Mouse (Mus musculus): ENCODE measurements around the gene Tmem18.
A peak's percentile ranks its signal among the peaks of the same experiment; 100 is the strongest.

The Tmem18 gene

GRCm38 (mm10) chr12:30584356-30584740, at the start of gene Tmem18:
TSS of gene Tmem18 (plus strand) at chr12:30584426.
- peak; percentile 67 to 79 for DNase-seq (ENCODE audit: low spot score in 2 of 2)

- DNase-seq (ENCODE audit: low spot score in 2 of 2) = no peak
Measured at GRCm38 (mm10) chr12:30557349-30557748, 26.9 kb upstream of the Tmem18 start.

GRCm38 (mm10) chr12:30561411-30561810, 22.8 kb upstream of the Tmem18 start:
- DNase-seq (ENCODE audit: low spot score in 2 of 2) = no peak

GRCm38 (mm10) chr12:30572075-30572474, 12.2 kb upstream of the Tmem18 start:
- DNase-seq (ENCODE audit: low spot score in 2 of 2) = no peak

- DNase-seq (ENCODE audit: low spot score in 2 of 2) = no peak
Measured at GRCm38 (mm10) chr12:30575952-30576351, 8.3 kb upstream of the Tmem18 start.

- DNase-seq (ENCODE audit: low spot score in 2 of 2) = peak in 1 of 2 experiments; percentile 54
Measured at GRCm38 (mm10) chr12:30578019-30578418, 6.2 kb upstream of the Tmem18 start.

- no peak for DNase-seq (ENCODE audit: low spot score in 2 of 2)
Measured at GRCm38 (mm10) chr12:30581277-30581676, 2.9 kb upstream of the Tmem18 start.

GRCm38 (mm10) chr12:30583586-30584355, 455 bp upstream of the Tmem18 start:
- peak in 1 of 2 experiments; percentile 16 for DNase-seq (ENCODE audit: low spot score in 2 of 2)

GRCm38 (mm10) chr12:30584863-30585262, 637 bp downstream of the Tmem18 start:
- DNase-seq (ENCODE audit: low spot score in 2 of 2) = no peak

- no peak for DNase-seq (ENCODE audit: low spot score in 2 of 2)
Measured at GRCm38 (mm10) chr12:30591832-30592231, 7.6 kb downstream of the Tmem18 start.

- peak in 1 of 2 experiments; percentile 36 for DNase-seq (ENCODE audit: low spot score in 2 of 2)
Measured at GRCm38 (mm10) chr12:30596818-30597407, 12.7 kb downstream of the Tmem18 start.

- DNase-seq (ENCODE audit: low spot score in 2 of 2) = no peak
Measured at GRCm38 (mm10) chr12:30598955-30599354, 14.7 kb downstream of the Tmem18 start.

GRCm38 (mm10) chr12:30599474-30599873, 15.2 kb downstream of the Tmem18 start:
- DNase-seq (ENCODE audit: low spot score in 2 of 2) = no peak

- no peak for DNase-seq (ENCODE audit: low spot score in 2 of 2)
Measured at GRCm38 (mm10) chr12:30599997-30600396, 15.8 kb downstream of the Tmem18 start.

- DNase-seq (ENCODE audit: low spot score in 2 of 2) = no peak
Measured at GRCm38 (mm10) chr12:30604012-30604411, 19.8 kb downstream of the Tmem18 start.

GRCm38 (mm10) chr12:30604876-30605275, 20.6 kb downstream of the Tmem18 start:
- DNase-seq (ENCODE audit: low spot score in 2 of 2) = no peak

GRCm38 (mm10) chr12:30605941-30606340, 21.7 kb downstream of the Tmem18 start:
- no peak for DNase-seq (ENCODE audit: low spot score in 2 of 2)

- DNase-seq (ENCODE audit: low spot score in 2 of 2) = no peak
Measured at GRCm38 (mm10) chr12:30606743-30607142, 22.5 kb downstream of the Tmem18 start.

- no peak for DNase-seq (ENCODE audit: low spot score in 2 of 2)
Measured at GRCm38 (mm10) chr12:30618425-30618824, 34.2 kb downstream of the Tmem18 start.

- no peak for DNase-seq (ENCODE audit: low spot score in 2 of 2)
Measured at GRCm38 (mm10) chr12:30628466-30628865, 44.2 kb downstream of the Tmem18 start.

GRCm38 (mm10) chr12:30634534-30634933, 50.3 kb downstream of the Tmem18 start:
- no peak for DNase-seq (ENCODE audit: low spot score in 2 of 2)

Measured in frontal cortex, postnatal 25 days (tissue).